Mouse (Mus musculus) Muller cell, postnatal 12 days (primary cell): ENCODE measurements at regions not wholly inside any gene's neighbourhood (a gene's known extent, or its start where the extent isn't known, plus 50 kb on each side); places are given as distances from the start of the nearest gene placed in this dataset.

Experiments used
- DNase-seq: peaks from one replicate; pipeline ENCODE4 v3.0.0-alpha.2; 2015; ENCODE audit errors: inconsistent ontology term

GRCm38 (mm10) chr13:118603474-118603873, 66.1 kb upstream of the Fgf10 start:
- no peak for DNase-seq

- no peak for DNase-seq
Measured at GRCm38 (mm10) chr13:118596856-118597255, 72.7 kb upstream of the Fgf10 start.

- DNase-seq = no peak
Measured at GRCm38 (mm10) chr13:118596218-118596795, 73.3 kb upstream of the Fgf10 start.

GRCm38 (mm10) chr13:118592074-118592473, 77.5 kb upstream of the Fgf10 start:
- DNase-seq = no peak

- peak; percentile 66 for DNase-seq
Measured at GRCm38 (mm10) chr13:118572555-118572954, 97.0 kb upstream of the Fgf10 start.

- no peak for DNase-seq
Measured at GRCm38 (mm10) chr13:118565219-118565833, 104.3 kb upstream of the Fgf10 start.

- no peak for DNase-seq
Measured at GRCm38 (mm10) chr13:118558966-118559365, 110.6 kb upstream of the Fgf10 start.

GRCm38 (mm10) chr13:118552029-118552428, 117.6 kb upstream of the Fgf10 start:
- DNase-seq = no peak

GRCm38 (mm10) chr13:118538742-118539141, 130.8 kb upstream of the Fgf10 start:
- no peak for DNase-seq

- no peak for DNase-seq
Measured at GRCm38 (mm10) chr13:118513961-118514360, 126.9 kb upstream of the Mrps30 start.

- no peak for DNase-seq
Measured at GRCm38 (mm10) chr13:118506136-118506535, 119.1 kb upstream of the Mrps30 start.

GRCm38 (mm10) chr13:118490610-118491009, 103.6 kb upstream of the Mrps30 start:
- DNase-seq = no peak

- no peak for DNase-seq
Measured at GRCm38 (mm10) chr13:118483031-118483430, 96.0 kb upstream of the Mrps30 start.

- no peak for DNase-seq
Measured at GRCm38 (mm10) chr13:118480237-118480636, 93.2 kb upstream of the Mrps30 start.

GRCm38 (mm10) chr13:118478487-118478886, 91.4 kb upstream of the Mrps30 start:
- no peak for DNase-seq

GRCm38 (mm10) chr13:118472578-118472977, 85.5 kb upstream of the Mrps30 start:
- DNase-seq = no peak

GRCm38 (mm10) chr13:118459672-118460384, 72.8 kb upstream of the Mrps30 start:
- no peak for DNase-seq

- no peak for DNase-seq
Measured at GRCm38 (mm10) chr13:118448977-118449705, 62.1 kb upstream of the Mrps30 start.

- DNase-seq = no peak
Measured at GRCm38 (mm10) chr13:118441322-118442064, 54.4 kb upstream of the Mrps30 start.
